Mouse (Mus musculus) G1E-ER4 (cell line): ENCODE results near the gene Pigz. TPM values are rescaled to one million over a fixed set of nuclear protein-coding genes. Genes with fewer than 3 reads are reported as not detected.

ENCODE experiments used
- GATA1 ChIP-seq: IDR thresholded peaks from one replicate; pipeline ENCODE4 v1.8.0; 2012; ENCODE audit warnings: low read length, inconsistent platforms
- polyA plus RNA-seq: library from polyadenylated mRNA; stranded (reverse); fragments of >175 nt; gene quantifications from 2 replicates; pipeline ENCODE4 v1.2.3, GENCODE M21; 2012

Gene Pigz
- polyA plus RNA-seq, 1 experiment = not detected

GRCm38 (mm10) chr16:31945372-31945771 lies 11.7 kb downstream of the Pigz start:
- no peak for TF ChIP-seq GATA1

- TF ChIP-seq GATA1 = no peak
Measured at GRCm38 (mm10) chr16:31947333-31947732, 13.7 kb downstream of the Pigz start.

- no peak for TF ChIP-seq GATA1
Measured at GRCm38 (mm10) chr16:31947901-31948316, 14.3 kb downstream of the Pigz start.

GRCm38 (mm10) chr16:31948345-31948774 lies 14.7 kb downstream of the Pigz start, which contains the start of the genes 0610012G03Rik and Ncbp2:
TSS of gene 0610012G03Rik (minus strand) at chr16:31948494.
TSS of gene Ncbp2 (plus strand) at chr16:31948513.
- TF ChIP-seq GATA1 = no peak

- no peak for TF ChIP-seq GATA1
Measured at GRCm38 (mm10) chr16:31963224-31963623, 29.6 kb downstream of the Pigz start.

GRCm38 (mm10) chr16:31975258-31975657 lies 41.6 kb downstream of the Pigz start:
- TF ChIP-seq GATA1 = no peak

- TF ChIP-seq GATA1 = no peak
Measured at GRCm38 (mm10) chr16:31979501-31979900, 45.9 kb downstream of the Pigz start.

GRCm38 (mm10) chr16:31980946-31981345 lies 47.3 kb downstream of the Pigz start:
- TF ChIP-seq GATA1 = no peak

- TF ChIP-seq GATA1 = no peak
Measured at GRCm38 (mm10) chr16:31992039-31992438, 58.4 kb downstream of the Pigz start.

- TF ChIP-seq GATA1 = no peak
Measured at GRCm38 (mm10) chr16:31993195-31993594, 59.5 kb downstream of the Pigz start.

- no peak for TF ChIP-seq GATA1
Measured at GRCm38 (mm10) chr16:31993946-31994345, 60.3 kb downstream of the Pigz start.

Other genes starting within 250 kb of the Pigz start
- gene Meltf, start 55.0 kb upstream of the Pigz start, polyA plus RNA-seq = not detected in 2 replicates
- gene 0610012G03Rik, start 14.6 kb downstream of the Pigz start, polyA plus RNA-seq = 65.4 and 75.8 TPM in 2 replicates
- 137 and 143 TPM in 2 replicates for gene Ncbp2, start 14.7 kb downstream of the Pigz start, polyA plus RNA-seq
- gene Senp5, start 69.4 kb downstream of the Pigz start, polyA plus RNA-seq = 2.8 and 4.3 TPM in 2 replicates
- gene Pak2, start 145.5 kb downstream of the Pigz start, polyA plus RNA-seq = 29.8 and 41.3 TPM in 2 replicates
- gene Pigx, start 165.9 kb downstream of the Pigz start, polyA plus RNA-seq = 14.8 and 21.0 TPM in 2 replicates
- gene Cep19, start 165.9 kb downstream of the Pigz start, polyA plus RNA-seq = 2.2 and 3.8 TPM in 2 replicates
- gene Nrros, start 231.7 kb downstream of the Pigz start, polyA plus RNA-seq = 70.3 and 74.8 TPM in 2 replicates
- gene Bex6, start 246.0 kb downstream of the Pigz start, polyA plus RNA-seq = not detected in 2 replicates